Mouse (Mus musculus): Measurements from ENCODE around the gene Mapk12.

- peak; percentile 71 for TF ChIP-seq CTCF (IDR thresholded peaks at IDR 0.05; ENCODE audit: low read depth)
- no peak for TF ChIP-seq EP300 (IDR thresholded peaks at IDR 0.05; ENCODE audit: low read depth)
Measured at GRCm38 (mm10) chr15:89157954-89158353, 17.5 kb upstream of the Mapk12 start.

Data from heart, postnatal 0 days (tissue).